Mouse (Mus musculus) kidney, adult 9 months (tissue): ENCODE data around the gene Sspn.

Experiments used
- DNase-seq: peaks from one replicate; pipeline ENCODE4 v3.0.0; 2022

The Sspn gene

DNA sequence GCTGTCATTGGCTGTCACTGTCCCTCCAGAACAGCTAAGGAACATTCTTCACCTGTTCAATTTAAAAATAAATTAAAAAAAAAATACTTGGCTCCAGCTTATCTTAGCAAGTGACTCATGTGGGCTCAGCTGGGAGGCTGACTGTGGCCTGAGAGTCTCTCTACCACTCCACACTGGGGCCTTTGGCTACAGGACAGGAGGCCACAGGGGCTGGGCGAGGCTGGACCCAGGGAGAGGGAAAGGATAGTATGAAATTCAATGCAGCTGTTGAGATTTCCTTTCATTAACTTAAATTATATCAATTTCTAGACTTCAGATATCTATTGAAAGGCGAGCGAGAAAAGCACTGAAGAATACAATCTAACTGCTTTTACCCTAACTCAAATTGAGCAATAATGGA is 45.9 kb downstream of the Sspn start:
- DNase-seq: no peak

- DNase-seq: no peak
Measured at GRCm38 (mm10) chr6:145977771-145978450, 46.5 kb downstream of the Sspn start.

GRCm38 (mm10) chr6:145981074-145981473 is 49.6 kb downstream of the Sspn start:
- DNase-seq: no peak

GRCm38 (mm10) chr6:145982335-145982734 is 50.9 kb downstream of the Sspn start:
- no peak for DNase-seq

DNA sequence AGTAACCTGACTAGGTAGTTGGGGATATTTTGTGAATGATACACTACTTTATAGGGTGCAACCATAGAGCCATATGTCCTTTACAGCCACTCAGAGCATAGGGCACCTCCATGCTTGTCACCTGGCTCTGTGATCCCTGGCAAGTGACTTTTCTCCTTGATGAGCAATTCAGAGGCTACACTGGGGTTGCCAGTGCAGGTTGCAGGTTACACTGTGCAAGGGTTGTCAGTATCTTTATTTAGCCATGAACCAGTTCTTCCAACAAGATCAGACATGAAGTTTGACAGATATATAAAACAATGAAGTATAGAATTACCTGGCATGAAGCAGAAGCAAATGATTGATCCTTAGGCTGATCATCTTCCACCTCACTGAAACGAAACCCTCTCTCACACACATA is 59.1 kb downstream of the Sspn start:
- DNase-seq: no peak

GRCm38 (mm10) chr6:145992526-145992925 is 61.1 kb downstream of the Sspn start:
- DNase-seq: no peak

- peak; percentile 25 for DNase-seq
Measured at GRCm38 (mm10) chr6:145992985-145993384, 61.5 kb downstream of the Sspn start.

GRCm38 (mm10) chr6:145998314-145999007 is 67.0 kb downstream of the Sspn start:
- DNase-seq: peak; percentile 28

DNA sequence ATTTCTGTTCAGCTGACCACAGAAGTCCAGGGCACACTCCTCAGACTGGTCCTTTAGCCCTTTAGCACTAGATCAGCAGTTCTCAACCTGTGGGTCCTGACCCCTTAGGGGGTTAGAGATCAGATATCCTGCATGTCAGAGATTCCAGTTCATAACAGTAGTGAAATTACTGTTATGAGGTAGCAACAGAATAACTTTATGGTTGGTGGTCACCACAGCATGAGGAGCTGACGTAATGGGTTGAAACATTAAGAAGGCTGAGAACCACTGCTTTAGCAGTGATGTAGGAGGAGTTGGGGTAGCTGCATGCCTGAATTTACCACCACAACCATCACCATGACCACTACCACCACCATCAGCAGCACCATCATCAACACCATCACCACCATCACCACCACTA is 69.3 kb downstream of the Sspn start:
- no peak for DNase-seq

DNA sequence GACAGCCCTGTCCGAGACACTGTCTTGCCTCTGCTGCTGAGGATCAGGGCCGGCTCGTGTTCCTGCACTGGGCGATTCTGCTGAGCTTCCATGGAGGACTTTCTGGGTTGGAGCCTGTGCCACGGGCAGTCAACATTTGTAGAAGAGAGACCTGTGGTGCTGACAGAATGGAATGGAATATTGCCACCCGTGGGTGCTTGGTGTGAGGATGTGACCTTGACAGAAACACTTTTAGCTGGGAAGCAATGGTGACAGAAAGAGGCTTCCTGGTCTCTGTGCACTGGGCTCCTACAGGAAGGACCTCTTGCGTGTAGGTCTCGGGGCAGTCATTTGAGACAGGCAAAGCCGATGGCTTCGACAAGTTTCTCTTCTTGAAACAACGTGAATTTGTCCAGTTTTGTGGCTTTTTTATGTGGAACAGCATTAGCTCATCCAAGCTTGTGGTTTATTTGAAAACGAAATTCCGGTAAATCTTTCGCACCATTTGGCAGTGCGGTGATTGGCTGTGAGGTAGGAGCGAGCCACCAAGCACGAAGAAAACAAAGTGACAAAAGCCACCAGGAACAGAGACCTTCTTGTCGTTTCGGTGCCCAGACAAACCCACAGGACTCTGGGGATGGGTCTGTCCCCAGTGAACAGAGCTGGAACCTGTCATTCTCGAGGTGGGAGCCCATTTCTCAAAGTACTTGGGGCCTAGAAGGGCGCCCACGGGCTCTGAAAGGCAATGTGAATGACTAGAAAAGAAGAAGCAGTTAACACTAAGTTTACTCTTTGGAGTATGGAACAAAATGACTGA is 70.2 kb downstream of the Sspn start:
- DNase-seq: no peak

GRCm38 (mm10) chr6:146004174-146004601 is 72.7 kb downstream of the Sspn start:
- DNase-seq: no peak

DNA sequence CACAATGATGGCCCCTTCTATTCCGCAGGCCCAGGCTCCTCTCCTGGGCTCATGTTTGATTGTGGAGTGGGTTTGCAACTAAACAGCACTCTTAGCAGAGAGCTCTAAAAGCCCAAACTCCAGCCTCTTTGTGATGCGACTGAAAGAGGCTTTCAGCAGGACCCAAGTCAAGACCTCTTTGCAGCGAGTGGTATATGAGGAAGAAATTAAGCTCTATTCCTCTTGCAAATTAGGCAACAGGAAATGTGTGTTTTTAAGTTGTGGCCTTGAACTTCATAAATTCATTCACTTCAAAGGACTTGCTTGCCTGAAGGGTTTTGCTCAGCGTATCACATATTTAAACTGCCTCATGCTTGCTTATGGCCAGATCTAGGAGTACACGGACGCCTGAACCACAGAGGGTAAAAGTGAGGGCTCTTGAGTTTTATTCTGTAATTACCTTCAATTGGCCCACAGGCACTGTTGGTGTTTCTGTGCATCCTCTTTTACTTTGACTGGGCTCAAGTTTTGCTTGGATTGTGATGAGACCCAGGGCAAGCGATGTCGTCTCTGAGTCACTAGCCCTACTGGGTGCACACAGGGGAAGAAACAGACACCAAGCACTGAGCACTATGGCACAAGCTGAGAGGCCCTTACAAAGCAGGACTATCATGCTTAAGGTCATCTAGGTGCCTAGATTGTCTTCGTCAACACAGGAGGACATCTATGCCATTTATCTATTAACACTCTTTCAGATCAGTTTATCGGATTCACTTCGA is 73.9 kb downstream of the Sspn start:
- no peak for DNase-seq

GRCm38 (mm10) chr6:146005935-146006564 is 74.6 kb downstream of the Sspn start:
- no peak for DNase-seq

DNA sequence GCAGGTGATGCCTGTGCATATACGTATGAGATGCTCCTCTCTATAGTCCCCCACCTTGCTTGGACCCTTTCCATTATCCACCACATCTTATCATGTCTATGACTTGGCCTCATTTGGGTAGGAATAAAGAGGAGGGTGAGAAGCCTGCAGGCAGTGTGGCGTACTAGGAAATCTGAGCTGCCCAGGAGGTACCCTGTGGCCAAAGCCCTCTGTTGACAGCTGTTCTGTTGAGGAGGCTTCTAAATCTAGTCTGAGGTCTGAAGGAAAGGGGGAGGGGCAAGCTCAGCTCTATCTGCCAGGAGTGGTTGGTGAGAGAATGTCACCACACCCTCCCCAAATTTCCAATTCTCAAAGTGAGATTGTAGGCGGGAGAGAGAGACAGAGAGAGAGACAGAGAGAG is 75.3 kb downstream of the Sspn start:
- no peak for DNase-seq

- DNase-seq: no peak
Measured at GRCm38 (mm10) chr6:146008450-146008981, 77.1 kb downstream of the Sspn start.

DNA sequence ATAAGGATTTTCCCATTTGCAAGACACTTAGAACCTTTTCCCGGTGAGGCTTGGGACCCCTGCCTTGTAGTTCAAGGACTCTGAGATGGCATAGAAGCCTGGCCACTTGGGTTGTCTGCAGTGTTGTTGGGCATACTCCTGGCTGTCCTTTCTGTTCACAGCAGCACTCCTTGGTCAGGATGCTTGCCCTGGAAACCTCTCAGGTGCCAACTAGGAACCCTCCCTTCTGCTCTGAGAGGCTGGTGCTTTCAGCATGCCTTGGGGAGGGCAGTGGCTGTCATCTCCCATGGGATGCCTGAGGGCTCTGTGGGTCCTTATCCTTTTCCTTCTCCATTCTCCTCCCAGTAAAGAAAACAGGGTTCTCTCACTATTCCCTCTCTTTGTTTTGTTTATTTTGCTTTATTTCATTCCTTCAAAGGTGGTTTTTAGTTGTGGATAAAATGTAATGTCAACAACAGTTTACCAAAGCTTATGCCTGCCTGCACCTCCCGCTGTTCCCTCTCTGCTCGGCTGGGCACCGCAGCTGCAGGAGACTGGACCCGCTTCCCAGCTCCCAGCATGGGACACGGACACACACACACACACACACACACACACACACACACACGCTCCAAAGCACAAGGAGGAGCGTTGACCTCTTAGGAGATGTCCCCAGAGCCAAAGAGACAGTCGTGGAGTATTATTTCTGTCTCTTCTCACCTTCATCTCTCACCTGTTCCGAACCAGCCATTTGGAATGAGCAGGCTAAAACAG is 77.9 kb downstream of the Sspn start:
- no peak for DNase-seq

GRCm38 (mm10) chr6:146010093-146010764 is 78.8 kb downstream of the Sspn start:
- peak; percentile 24 for DNase-seq

DNA sequence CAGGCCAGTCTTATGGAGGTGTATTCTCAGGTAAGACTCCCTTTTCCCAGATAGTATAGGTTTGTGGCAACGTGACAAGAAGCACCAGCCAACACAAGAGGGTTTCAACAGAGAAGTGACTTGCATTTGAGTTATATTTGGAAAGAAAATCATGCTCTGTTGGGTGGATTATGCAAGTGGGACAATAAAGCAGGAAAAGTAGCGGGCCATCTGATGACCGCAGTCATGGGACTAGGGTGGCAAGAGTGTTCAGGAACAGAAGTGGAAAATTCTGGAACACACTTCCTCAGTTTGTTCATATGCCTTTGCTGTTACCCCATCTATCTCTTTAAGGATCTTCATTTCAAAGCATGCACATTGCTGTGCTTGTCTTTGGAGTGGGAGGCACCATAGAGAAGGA is 82.9 kb downstream of the Sspn start:
- DNase-seq: no peak
